In the genomic region with DNA sequence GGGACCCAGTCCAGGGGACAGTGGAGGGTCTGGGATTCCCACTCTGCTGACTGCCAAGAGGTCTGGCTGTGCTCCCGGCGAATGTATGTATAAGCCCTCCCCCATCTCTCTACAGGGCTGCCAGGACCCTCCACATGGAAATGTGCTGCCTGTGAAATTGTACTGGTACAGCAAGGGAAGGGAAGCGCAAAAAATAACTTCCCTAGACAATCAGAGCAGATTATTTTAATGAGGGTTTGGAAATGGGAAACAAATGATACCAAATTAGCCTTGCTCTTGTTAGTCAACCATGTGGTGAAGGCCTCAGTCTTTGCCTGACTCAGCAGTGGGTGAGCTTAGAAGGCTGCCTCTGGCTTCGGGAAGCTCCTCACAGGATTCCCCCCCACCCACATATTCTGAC, we compare ENCODE assay signal across 10 mouse cellular contexts.
DNase-seq lines count a peak whose midpoint lies in the region; ATAC-seq and TF ChIP-seq lines count a peak whose summit lies in the region.
"Had no signal": no experiment of that assay in that cellular context is flagged by ENCODE, and none has a peak within 500 bp of the region (broad histone marks: within the 10 kb centered on the region; RNA-seq: fewer than 3 reads in every experiment).

No protein-coding gene starts in this region.

- H3K27me3 ChIP-seq in kidney, embryonic 15.5 days = no peaks in the 10 kb centered on the region
- H3K27me3 ChIP-seq in kidney, embryonic 14.5 days (ENCODE audit: control insufficient read depth, insufficient read depth, low read length) = no peaks in the 10 kb centered on the region; the same call in 1 of the 2 replicates
- 0 out of 2 replicates have a peak, but pooled peaks cover 2% of the 10 kb centered on the region for H3K27me3 ChIP-seq in embryonic facial prominence, embryonic 12.5 days
- H3K27me3 ChIP-seq in hindbrain, embryonic 13.5 days = no peaks in the 10 kb centered on the region
- H3K27me3 ChIP-seq in midbrain, postnatal 0 days (ENCODE audit: insufficient read depth, low read length) = no peaks in the 10 kb centered on the region
- H3K27me3 ChIP-seq: liver, embryonic 13.5 days had no signal

- DNase-seq in midbrain, postnatal 0 days (ENCODE audit: low spot score) = peak; percentile 70
- DNase-seq in urinary bladder, postnatal 14 days (ENCODE audit: low spot score) = no peak
- no peak for DNase-seq in thymus, postnatal 36 days
- DNase-seq in thymus, postnatal 14 days = no peak
- DNase-seq: liver, embryonic 13.5 days had no signal

- H3K9me3 ChIP-seq in kidney, embryonic 15.5 days (replicated peaks) = no peaks in the 10 kb centered on the region
- H3K9me3 ChIP-seq in kidney, embryonic 14.5 days (ENCODE audit: control insufficient read depth, low read length) = no peaks in the 10 kb centered on the region
- H3K9me3 ChIP-seq in embryonic facial prominence, embryonic 12.5 days = no peaks in the 10 kb centered on the region
- H3K9me3 ChIP-seq in hindbrain, embryonic 13.5 days = no peaks in the 10 kb centered on the region
- no peaks in the 10 kb centered on the region for H3K9me3 ChIP-seq in midbrain, postnatal 0 days (ENCODE audit: low read length)
- H3K9me3 ChIP-seq: liver, embryonic 13.5 days had no signal

- no peak overlapping the region for H3K4me3 ChIP-seq in kidney, embryonic 15.5 days (replicated peaks)
- H3K4me3 ChIP-seq in kidney, embryonic 14.5 days (ENCODE audit: low read length) = no peak overlapping the region
- H3K4me3 ChIP-seq in embryonic facial prominence, embryonic 12.5 days = no peak overlapping the region
- no peak overlapping the region for H3K4me3 ChIP-seq in hindbrain, embryonic 13.5 days
- no peak overlapping the region for H3K4me3 ChIP-seq in midbrain, postnatal 0 days (ENCODE audit: low read depth, low read length)
- H3K4me3 ChIP-seq: liver, embryonic 13.5 days had no signal

- no peak overlapping the region for H3K4me2 ChIP-seq in kidney, embryonic 15.5 days
- H3K4me2 ChIP-seq in kidney, embryonic 14.5 days (replicated peaks; ENCODE audit: low read depth, low read length) = no peak overlapping the region
- no peak overlapping the region for H3K4me2 ChIP-seq in embryonic facial prominence, embryonic 12.5 days (replicated peaks)
- no peak overlapping the region for H3K4me2 ChIP-seq in hindbrain, embryonic 13.5 days
- no peak overlapping the region for H3K4me2 ChIP-seq in midbrain, postnatal 0 days (ENCODE audit: low read depth, low read length, poor library complexity, severe bottlenecking)
- H3K4me2 ChIP-seq: liver, embryonic 13.5 days had no signal

- no peak overlapping the region for H3K9ac ChIP-seq in kidney, embryonic 15.5 days
- H3K9ac ChIP-seq in kidney, embryonic 14.5 days (ENCODE audit: low read depth, low read length) = no peak overlapping the region
- H3K9ac ChIP-seq in embryonic facial prominence, embryonic 12.5 days = no peak overlapping the region
- no peak overlapping the region for H3K9ac ChIP-seq in hindbrain, embryonic 13.5 days
- no peak overlapping the region for H3K9ac ChIP-seq in midbrain, postnatal 0 days (replicated peaks; ENCODE audit: low read length, poor library complexity, severe bottlenecking)
- H3K9ac ChIP-seq: liver, embryonic 13.5 days had no signal

- 0 out of 2 replicates have a peak overlapping the region, but pooled peaks have one; percentile 41 for H3K27ac ChIP-seq in kidney, embryonic 15.5 days
- H3K27ac ChIP-seq in kidney, embryonic 14.5 days (ENCODE audit: low read depth, low read length) = no peak overlapping the region
- no peak overlapping the region for H3K27ac ChIP-seq in embryonic facial prominence, embryonic 12.5 days
- peak overlapping the region; percentile 76 for H3K27ac ChIP-seq in hindbrain, embryonic 13.5 days
- no peak overlapping the region for H3K27ac ChIP-seq in midbrain, postnatal 0 days (ENCODE audit: low read depth, low read length)
- H3K27ac ChIP-seq: liver, embryonic 13.5 days had no signal

- peak; percentile 66; the same call in 1 of the 2 replicates for ATAC-seq in kidney, embryonic 15.5 days (replicated peaks; ENCODE audit: low FRiP score)
- ATAC-seq in kidney, embryonic 14.5 days (ENCODE audit: low FRiP score, low TSS enrichment) = no peak
- peak; percentile 77; the same call in 1 of the 2 replicates for ATAC-seq in embryonic facial prominence, embryonic 12.5 days (ENCODE audit: insufficient number of reproducible peaks, insufficient read depth, low FRiP score, low TSS enrichment)
- ATAC-seq in hindbrain, embryonic 13.5 days (ENCODE audit: low FRiP score) = peak; percentile 85
- ATAC-seq in midbrain, postnatal 0 days (ENCODE audit: low FRiP score) = no peak
- ATAC-seq: Patski had no signal

- no peaks in the 10 kb centered on the region for H3K36me3 ChIP-seq in kidney, embryonic 15.5 days
- no peaks in the 10 kb centered on the region for H3K36me3 ChIP-seq in kidney, embryonic 14.5 days (ENCODE audit: control insufficient read depth, insufficient read depth, low read length)
- no peaks in the 10 kb centered on the region for H3K36me3 ChIP-seq in embryonic facial prominence, embryonic 12.5 days
- no peaks in the 10 kb centered on the region for H3K36me3 ChIP-seq in hindbrain, embryonic 13.5 days
- no peaks in the 10 kb centered on the region for H3K36me3 ChIP-seq in midbrain, postnatal 0 days (ENCODE audit: insufficient read depth, low read length)
- H3K36me3 ChIP-seq: liver, embryonic 13.5 days had no signal

- TF ChIP-seq CTCF in midbrain, postnatal 0 days (IDR thresholded peaks at IDR 0.05) = no peak

- peaks cover 7% of the 10 kb centered on the region for H3K4me1 ChIP-seq in kidney, embryonic 15.5 days
- H3K4me1 ChIP-seq in kidney, embryonic 14.5 days (ENCODE audit: control insufficient read depth, insufficient read depth, low read length) = no peaks in the 10 kb centered on the region
- H3K4me1 ChIP-seq in embryonic facial prominence, embryonic 12.5 days = peaks cover 17% of the 10 kb centered on the region; the same call in 1 of the 2 replicates
- H3K4me1 ChIP-seq in hindbrain, embryonic 13.5 days (replicated peaks) = peaks cover 50% of the 10 kb centered on the region
- 0 out of 2 replicates have a peak, but pooled peaks cover 3% of the 10 kb centered on the region for H3K4me1 ChIP-seq in midbrain, postnatal 0 days (ENCODE audit: insufficient read depth, low read length)
- H3K4me1 ChIP-seq: liver, embryonic 13.5 days had no signal

- WGBS in kidney, embryonic 15.5 days = 57% methylated on average over 4 of the region's 4 CpGs
- 64% methylated on average over 4 of the region's 4 CpGs for WGBS in kidney, embryonic 14.5 days
- WGBS in embryonic facial prominence, embryonic 12.5 days = 27% methylated on average over 4 of the region's 4 CpGs
- WGBS in hindbrain, embryonic 13.5 days = 21% methylated on average over 4 of the region's 4 CpGs
- 46% methylated on average over 4 of the region's 4 CpGs for WGBS in midbrain, postnatal 0 days

Comparison
In these comparisons a context has a peak if more than half of its experiments do, and no peak if none do; other contexts are left out.
1. ATAC-seq: peak in kidney, embryonic 15.5 days (single experiment), embryonic facial prominence, embryonic 12.5 days (single experiment) and hindbrain, embryonic 13.5 days (single experiment); none in kidney, embryonic 14.5 days (single experiment) and midbrain, postnatal 0 days (single experiment).
2. H3K27ac ChIP-seq: peak in kidney, embryonic 15.5 days (single experiment) and hindbrain, embryonic 13.5 days (single experiment); none in kidney, embryonic 14.5 days (single experiment), embryonic facial prominence, embryonic 12.5 days (single experiment) and midbrain, postnatal 0 days (single experiment).